Mouse (Mus musculus): ENCODE results near the gene Mmrn1.

Mmrn1 gene

GRCm38 (mm10) chr6:60993386-60994108, 68.8 kb downstream of the Mmrn1 start:
- no peak for DNase-seq (ENCODE audit: low spot score)

DNA sequence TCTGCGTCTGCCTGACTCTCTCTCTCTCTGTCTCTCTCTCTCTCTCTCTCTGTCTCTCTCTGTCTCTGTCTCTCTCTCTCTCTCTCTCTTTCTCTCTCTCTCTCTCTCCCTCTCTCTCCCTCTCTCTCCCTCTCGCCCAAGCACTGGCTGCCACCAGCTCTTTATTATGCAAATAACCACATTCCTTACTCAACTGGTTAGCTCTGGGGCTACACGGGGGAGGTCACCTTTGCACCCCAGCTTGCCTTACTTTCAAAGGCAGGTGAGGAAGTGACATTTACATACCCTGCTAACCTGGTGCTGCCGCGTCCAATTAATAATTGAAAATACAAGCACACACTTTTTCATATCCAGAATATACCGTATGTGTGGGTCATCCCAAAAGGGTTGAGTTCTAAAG, 69.3 kb downstream of the Mmrn1 start:
- no peak for DNase-seq (ENCODE audit: low spot score)

GRCm38 (mm10) chr6:60994521-60994920, 69.7 kb downstream of the Mmrn1 start:
- DNase-seq (ENCODE audit: low spot score) = no peak

DNA sequence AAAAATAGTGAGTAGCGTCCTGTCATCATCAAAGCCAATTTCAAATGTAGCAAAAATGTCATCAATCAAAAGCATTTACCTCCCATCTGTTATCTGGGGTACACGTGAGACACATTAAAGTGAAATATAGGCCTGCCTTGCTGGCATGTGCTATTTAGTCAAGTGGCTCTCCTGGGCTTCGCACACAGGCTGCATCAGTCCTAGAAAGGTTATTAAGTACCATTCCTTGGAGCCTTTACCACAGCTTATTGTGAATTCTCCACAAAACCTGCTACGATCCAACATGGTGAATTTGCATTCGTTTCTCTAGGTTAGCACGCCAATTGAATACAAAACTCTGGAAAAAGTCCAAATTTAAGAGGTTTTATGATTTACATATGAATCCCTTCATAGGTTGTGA, 70.8 kb downstream of the Mmrn1 start:
- DNase-seq (ENCODE audit: low spot score) = no peak

- no peak for DNase-seq (ENCODE audit: low spot score)
Observed at GRCm38 (mm10) chr6:60996328-60996727, 71.6 kb downstream of the Mmrn1 start.

- no peak for DNase-seq (ENCODE audit: low spot score)
Observed at GRCm38 (mm10) chr6:61001003-61001790, 76.4 kb downstream of the Mmrn1 start.

DNA sequence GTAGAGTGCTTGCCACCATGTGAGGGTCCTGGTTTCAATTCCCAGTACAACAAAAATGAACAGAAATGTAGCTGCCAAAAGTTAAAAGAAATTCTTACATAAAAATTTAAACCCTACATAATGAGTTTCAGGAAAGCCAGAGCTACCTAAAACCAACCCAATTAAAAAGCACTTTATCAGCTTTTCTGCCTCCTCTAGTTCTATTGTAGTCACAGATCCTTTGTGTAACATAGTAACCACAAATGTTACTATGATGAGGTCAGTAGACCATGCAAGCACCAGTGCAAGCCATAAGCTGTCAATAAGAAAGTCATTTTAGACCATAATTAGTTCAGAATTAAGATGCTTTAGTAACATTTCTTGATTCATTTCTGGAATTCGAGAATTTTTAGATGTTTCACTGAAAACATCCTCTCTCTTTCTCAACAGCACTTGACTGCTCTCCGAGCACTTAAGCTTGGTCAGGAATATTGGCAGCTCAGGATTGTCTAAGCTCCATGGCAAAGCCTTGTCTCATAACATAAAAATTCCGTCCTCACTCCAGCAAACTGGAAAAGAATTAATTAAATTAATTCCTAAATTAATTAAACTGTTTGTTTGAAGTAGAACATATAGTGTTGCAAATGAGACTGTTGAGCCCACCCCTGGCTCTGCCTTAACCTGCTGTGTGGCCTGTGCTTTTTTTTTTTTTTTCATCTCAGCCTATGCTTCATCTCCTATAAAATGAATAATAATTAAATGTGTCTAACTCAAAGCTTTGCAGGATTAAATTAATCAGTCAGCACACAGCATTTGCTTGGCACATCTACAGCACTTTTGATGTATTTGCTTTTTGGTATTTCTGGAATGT, 79.4 kb downstream of the Mmrn1 start:
- DNase-seq (ENCODE audit: low spot score) = no peak

- DNase-seq (ENCODE audit: low spot score) = no peak
Observed at GRCm38 (mm10) chr6:61013780-61014179, 89.0 kb downstream of the Mmrn1 start.

DNA sequence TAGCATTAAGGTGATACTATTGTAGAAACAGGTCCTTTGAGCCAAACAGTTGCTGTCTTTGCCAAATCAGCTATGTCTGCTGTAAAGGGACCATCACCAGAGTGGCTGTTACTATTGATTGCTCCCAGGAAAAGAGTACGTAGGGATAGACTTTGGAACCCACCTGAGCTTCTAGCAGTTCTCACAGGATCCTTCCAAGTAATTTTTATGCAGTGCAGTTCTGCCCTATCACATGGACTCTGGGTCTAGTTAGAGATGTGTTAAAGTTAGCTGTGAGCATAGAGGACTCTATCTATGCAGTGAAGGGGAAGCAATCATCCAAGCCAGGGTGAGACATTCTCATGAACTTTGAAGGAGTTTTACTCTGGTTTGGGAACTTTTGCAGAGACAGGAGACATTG, 94.9 kb downstream of the Mmrn1 start:
- no peak for DNase-seq (ENCODE audit: low spot score)

DNA sequence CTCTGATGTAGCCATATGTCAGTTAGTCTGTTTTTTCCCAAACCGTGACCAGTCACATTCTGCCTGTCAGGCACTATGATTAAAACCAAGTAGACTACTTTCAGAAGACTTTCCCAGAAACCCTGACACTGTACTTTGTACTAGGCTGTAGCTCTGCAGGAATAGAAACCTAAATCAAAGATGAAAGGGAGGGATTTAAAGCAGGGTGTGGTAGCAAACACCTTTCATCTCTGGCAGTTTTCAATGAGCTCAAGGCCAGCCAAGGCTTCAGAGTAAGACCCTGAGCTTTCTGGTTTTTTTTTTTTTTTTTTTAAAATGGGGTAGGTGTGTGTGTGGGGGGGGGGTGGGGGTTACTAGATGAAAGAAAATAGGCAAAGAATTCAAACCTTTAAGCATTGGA, 96.2 kb downstream of the Mmrn1 start:
- no peak for DNase-seq (ENCODE audit: low spot score)

GRCm38 (mm10) chr6:61033251-61033650, 108.5 kb downstream of the Mmrn1 start:
- DNase-seq (ENCODE audit: low spot score) = no peak
